Mouse (Mus musculus): ENCODE data around the gene Usp38. TPM values are rescaled to one million over a fixed set of nuclear protein-coding genes. Genes with fewer than 3 reads are reported as not detected.

Usp38 gene
- polyA plus RNA-seq, 1 experiment from 2014 or later: 28.2 TPM

- no peak overlapping the region for H3K27ac ChIP-seq
- no peaks in the 10 kb centered on the region for H3K4me1 ChIP-seq
- no peak overlapping the region for H3K4me3 ChIP-seq
- peaks cover 64% of the 10 kb centered on the region for H3K36me3 ChIP-seq
- 52% methylated on average over 3 of the region's 3 CpGs for WGBS
- no peaks in the 10 kb centered on the region for H3K9me3 ChIP-seq (replicated peaks)
- peak; percentile 40; the same call in 1 of the 2 replicates for ATAC-seq (ENCODE audit: low FRiP score)
- no peak overlapping the region for H3K4me2 ChIP-seq (replicated peaks)
- H3K27me3 ChIP-seq: no peaks in the 10 kb centered on the region
- H3K9ac ChIP-seq: no peak overlapping the region
These were observed 22.8 kb downstream of the Usp38 start for GRCm38 (mm10) chr8:80991937-80992336.

GRCm38 (mm10) chr8:80982829-80983228, 31.9 kb downstream of the Usp38 start:
- Histone ChIP-seq H3K4me1 (no peaks in the 10 kb centered on the region), H3K27ac (no peak overlapping the region), H3K36me3 (peaks cover 57% of the 10 kb centered on the region), H3K4me3 (no peak overlapping the region), H3K27me3 (no peaks in the 10 kb centered on the region), H3K4me2 (replicated peaks) (no peak overlapping the region), H3K9ac (no peak overlapping the region), H3K9me3 (replicated peaks) (no peaks in the 10 kb centered on the region)
- no peak for ATAC-seq (ENCODE audit: low FRiP score)
- 91% methylated on average over 4 of the region's 4 CpGs for WGBS

GRCm38 (mm10) chr8:80981696-80982095, 33.0 kb downstream of the Usp38 start:
- 72% methylated on average over 9 of the region's 9 CpGs for WGBS
- Histone ChIP-seq H3K4me1 (no peaks in the 10 kb centered on the region), H3K9me3 (replicated peaks) (no peaks in the 10 kb centered on the region), H3K9ac (no peak overlapping the region), H3K36me3 (peaks cover 48% of the 10 kb centered on the region), H3K4me2 (replicated peaks) (no peak overlapping the region), H3K27me3 (no peaks in the 10 kb centered on the region), H3K27ac (no peak overlapping the region), H3K4me3 (no peak overlapping the region)
- no peak for ATAC-seq (ENCODE audit: low FRiP score)

GRCm38 (mm10) chr8:80980063-80980462, 34.7 kb downstream of the Usp38 start:
- H3K27ac ChIP-seq: no peak overlapping the region
- ATAC-seq (ENCODE audit: low FRiP score): no peak
- H3K4me3 ChIP-seq: no peak overlapping the region
- H3K36me3 ChIP-seq: peaks cover 36% of the 10 kb centered on the region
- H3K4me2 ChIP-seq (replicated peaks): no peak overlapping the region
- H3K9ac ChIP-seq: no peak overlapping the region
- H3K4me1 ChIP-seq: no peaks in the 10 kb centered on the region
- no peaks in the 10 kb centered on the region for H3K9me3 ChIP-seq (replicated peaks)
- 69% methylated on average over 4 of the region's 4 CpGs for WGBS
- no peaks in the 10 kb centered on the region for H3K27me3 ChIP-seq

- Histone ChIP-seq H3K27ac (no peak overlapping the region), H3K4me2 (replicated peaks) (no peak overlapping the region), H3K9ac (no peak overlapping the region), H3K27me3 (no peaks in the 10 kb centered on the region), H3K9me3 (replicated peaks) (no peaks in the 10 kb centered on the region), H3K4me1 (no peaks in the 10 kb centered on the region), H3K36me3 (peaks cover 25% of the 10 kb centered on the region), H3K4me3 (no peak overlapping the region)
- no peak for ATAC-seq (ENCODE audit: low FRiP score)
- WGBS: 76% methylated on average over 1 of the region's 1 CpGs
These were observed 37.5 kb downstream of the Usp38 start for GRCm38 (mm10) chr8:80977231-80977630.

- Histone ChIP-seq H3K9ac (no peak overlapping the region), H3K4me3 (no peak overlapping the region), H3K4me2 (replicated peaks) (no peak overlapping the region), H3K36me3 (no peaks in the 10 kb centered on the region), H3K27ac (no peak overlapping the region), H3K9me3 (replicated peaks) (no peaks in the 10 kb centered on the region), H3K4me1 (no peaks in the 10 kb centered on the region), H3K27me3 (no peaks in the 10 kb centered on the region)
- 86% methylated on average over 9 of the region's 9 CpGs for WGBS
- no peak for ATAC-seq (ENCODE audit: low FRiP score)
These were observed 43.6 kb downstream of the Usp38 start for GRCm38 (mm10) chr8:80971150-80971549.

- Histone ChIP-seq H3K36me3 (no peaks in the 10 kb centered on the region), H3K4me1 (no peaks in the 10 kb centered on the region), H3K9me3 (replicated peaks) (no peaks in the 10 kb centered on the region), H3K27me3 (no peaks in the 10 kb centered on the region), H3K27ac (no peak overlapping the region), H3K9ac (no peak overlapping the region), H3K4me2 (replicated peaks) (no peak overlapping the region), H3K4me3 (no peak overlapping the region)
- ATAC-seq (ENCODE audit: low FRiP score): no peak
- WGBS: 81% methylated on average over 11 of the region's 11 CpGs
These were observed 44.6 kb downstream of the Usp38 start for GRCm38 (mm10) chr8:80970000-80970685.

- Histone ChIP-seq H3K9me3 (replicated peaks) (no peaks in the 10 kb centered on the region), H3K9ac (no peak overlapping the region), H3K36me3 (no peaks in the 10 kb centered on the region), H3K27ac (no peak overlapping the region), H3K27me3 (no peaks in the 10 kb centered on the region), H3K4me2 (replicated peaks) (no peak overlapping the region), H3K4me3 (no peak overlapping the region), H3K4me1 (no peaks in the 10 kb centered on the region)
- whole genome bisulfite sequencing: 92% methylated on average over 5 of the region's 5 CpGs
- ATAC-seq (ENCODE audit: low FRiP score): no peak
These were observed 45.3 kb downstream of the Usp38 start for GRCm38 (mm10) chr8:80969423-80969822.

GRCm38 (mm10) chr8:80963095-80963494, 51.6 kb downstream of the Usp38 start:
- H3K4me3 ChIP-seq: no peak overlapping the region
- no peaks in the 10 kb centered on the region for H3K4me1 ChIP-seq
- no peaks in the 10 kb centered on the region for H3K36me3 ChIP-seq
- WGBS: 90% methylated on average over 3 of the region's 3 CpGs
- ATAC-seq (ENCODE audit: low FRiP score): no peak
- no peak overlapping the region for H3K9ac ChIP-seq
- H3K9me3 ChIP-seq (replicated peaks): no peaks in the 10 kb centered on the region
- H3K4me2 ChIP-seq (replicated peaks): no peak overlapping the region
- H3K27ac ChIP-seq: no peak overlapping the region
- no peaks in the 10 kb centered on the region for H3K27me3 ChIP-seq

GRCm38 (mm10) chr8:80962592-80962983, 52.1 kb downstream of the Usp38 start:
- H3K27ac ChIP-seq: no peak overlapping the region
- no peak for ATAC-seq (ENCODE audit: low FRiP score)
- no peak overlapping the region for H3K9ac ChIP-seq
- H3K9me3 ChIP-seq (replicated peaks): no peaks in the 10 kb centered on the region
- H3K4me1 ChIP-seq: no peaks in the 10 kb centered on the region
- no peaks in the 10 kb centered on the region for H3K36me3 ChIP-seq
- H3K4me3 ChIP-seq: no peak overlapping the region
- WGBS: 89% methylated on average over 5 of the region's 5 CpGs
- H3K27me3 ChIP-seq: no peaks in the 10 kb centered on the region
- no peak overlapping the region for H3K4me2 ChIP-seq (replicated peaks)

- no peak overlapping the region for H3K4me3 ChIP-seq
- H3K9ac ChIP-seq: no peak overlapping the region
- H3K4me2 ChIP-seq (replicated peaks): no peak overlapping the region
- H3K4me1 ChIP-seq: no peaks in the 10 kb centered on the region
- H3K36me3 ChIP-seq: no peaks in the 10 kb centered on the region
- 85% methylated on average over 7 of the region's 7 CpGs for WGBS
- ATAC-seq (ENCODE audit: low FRiP score): no peak
- H3K9me3 ChIP-seq (replicated peaks): no peaks in the 10 kb centered on the region
- H3K27ac ChIP-seq: no peak overlapping the region
- no peaks in the 10 kb centered on the region for H3K27me3 ChIP-seq
These were observed 52.7 kb downstream of the Usp38 start for GRCm38 (mm10) chr8:80961937-80962591.

- 0 out of 2 replicates have a peak, but pooled peaks cover under 1% of the 10 kb centered on the region for H3K9me3 ChIP-seq (replicated peaks)
- no peaks in the 10 kb centered on the region for H3K4me1 ChIP-seq
- H3K36me3 ChIP-seq: no peaks in the 10 kb centered on the region
- no peaks in the 10 kb centered on the region for H3K27me3 ChIP-seq
- no peak overlapping the region for H3K4me3 ChIP-seq
- H3K4me2 ChIP-seq (replicated peaks): no peak overlapping the region
- H3K27ac ChIP-seq: no peak overlapping the region
- no peak overlapping the region for H3K9ac ChIP-seq
- WGBS: 77% methylated on average over 4 of the region's 4 CpGs
- ATAC-seq (ENCODE audit: low FRiP score): no peak
These were observed 53.6 kb downstream of the Usp38 start for GRCm38 (mm10) chr8:80961070-80961609.

Measured in hindbrain, embryonic 12.5 days (tissue).